Mouse (Mus musculus) olfactory bulb, adult 2 months (tissue): ENCODE data around the gene Fam71e1. TPM values are rescaled to one million over a fixed set of nuclear protein-coding genes. Genes with fewer than 3 reads are reported as not detected.

Source experiments
- H3K27ac ChIP-seq: fragments of 200-500 bp; 2 replicates; pipeline ENCODE4 v1.5.1; 2012; ENCODE audit warnings: low read depth, low read length; ENCODE audit not compliant: insufficient read depth
- H3K4me1 ChIP-seq: fragments of 200-500 bp; 2 replicates; pipeline ENCODE4 v1.6.1; 2012; ENCODE audit warnings: low read length; ENCODE audit not compliant: control insufficient read depth, insufficient read depth
- H3K4me3 ChIP-seq: fragments of 200-500 bp; 2 replicates; pipeline ENCODE4 v1.5.1; 2012; ENCODE audit warnings: mild to moderate bottlenecking, low read depth, low read length, moderate library complexity; ENCODE audit not compliant: insufficient read depth
- CTCF ChIP-seq: fragments of 200-500 bp; IDR thresholded peaks from 2 replicates; pipeline ENCODE4 v1.5.1; 2012; ENCODE audit warnings: low read depth, mild to moderate bottlenecking, low read length, moderate library complexity; ENCODE audit not compliant: insufficient read depth
- POLR2A ChIP-seq: fragments of 200-500 bp; IDR thresholded peaks from 2 replicates; pipeline ENCODE4 v1.6.1; 2012; ENCODE audit warnings: mild to moderate bottlenecking, low read depth, low read length, moderate library complexity; ENCODE audit not compliant: insufficient read depth
- WGBS: fragments of 180-500 bp; shearing (Covaris S2); methylation state at CpG from one replicate; pipeline ENCODE4 v1.1.7; 2018; 5-methylcytosine and 5-hydroxymethylcytosine counted together
- polyA plus RNA-seq: library from polyadenylated mRNA; stranded (reverse); fragments of >200 nt; gene quantifications from 2 replicates; pipeline ENCODE4 v1.2.4, GENCODE M21; 2012; ENCODE audit warnings: low replicate concordance; ENCODE audit not compliant: missing spikeins, insufficient read depth, insufficient read length

The Fam71e1 gene
- polyA plus RNA-seq, 1 experiment = not detected

DNA sequence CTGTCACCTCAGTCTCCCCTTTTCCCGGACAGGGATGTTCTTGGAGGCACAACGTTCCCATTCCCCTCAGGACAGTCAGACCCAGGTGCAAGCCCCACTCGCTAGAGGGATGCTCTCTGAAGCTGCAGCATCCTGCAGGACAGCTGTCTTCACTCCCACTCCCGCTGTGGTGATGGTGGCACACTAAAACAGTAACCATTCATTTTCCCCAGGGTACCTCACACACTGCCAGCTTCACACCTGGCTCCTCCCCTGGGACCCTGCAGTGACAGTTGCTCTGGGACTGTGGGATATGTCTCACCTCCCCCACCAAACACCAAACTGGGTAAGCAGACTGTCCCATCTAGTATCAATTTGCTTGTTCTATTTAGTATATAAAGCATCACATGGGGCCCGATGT lies 51.3 kb downstream of the Fam71e1 start:
- Histone ChIP-seq H3K27ac (no peak overlapping the region), H3K4me1 (peaks cover 8% of the 10 kb centered on the region), H3K4me3 (no peak overlapping the region)
- TF ChIP-seq CTCF (no peak), POLR2A (no peak)
- WGBS = 21% methylated on average over 5 of the region's 5 CpGs

DNA sequence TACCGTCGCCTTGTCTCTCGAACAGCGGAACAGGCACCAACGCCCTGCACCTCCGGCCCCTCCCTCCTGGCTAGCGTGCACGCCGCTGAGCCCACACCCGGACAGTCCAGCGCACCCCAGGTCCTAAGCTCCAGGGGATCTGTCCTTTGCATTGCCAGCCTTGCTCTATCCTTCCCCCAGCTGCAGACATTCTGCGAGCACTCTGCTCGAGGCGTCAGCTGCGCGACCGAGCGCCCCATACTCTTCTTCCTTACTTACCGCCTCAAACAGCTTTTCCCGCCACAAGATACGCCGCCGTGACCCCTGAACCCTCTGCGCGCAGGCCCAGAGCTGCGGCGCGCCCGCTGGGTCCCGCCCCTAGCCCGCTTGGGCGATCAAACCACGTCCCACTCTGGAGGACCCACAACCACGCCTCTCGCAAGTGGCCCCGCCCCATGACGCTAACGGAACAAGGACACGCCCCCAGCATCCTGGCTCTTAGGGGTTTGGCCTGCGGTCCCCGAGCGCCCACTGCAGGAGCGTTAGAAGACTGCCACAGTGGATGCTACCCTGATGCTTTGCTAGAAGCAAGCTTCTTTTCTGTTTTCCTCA lies 52.2 kb downstream of the Fam71e1 start, which contains the start of gene Pold1:
Pold1 (minus strand) TSS at position 353 of the 591 bp plus-strand sequence.
- under 1% methylated on average over 43 of the region's 43 CpGs for WGBS
- TF ChIP-seq POLR2A = 0 out of 2 replicates have a peak, but pooled peaks have one; percentile 16
- peak; percentile 87 for TF ChIP-seq CTCF
- Histone ChIP-seq H3K27ac (no peak within 1 kb of the TSS), H3K4me1 (peaks cover 12% of the 10 kb centered on the region), H3K4me3 (peak within 1 kb of the TSS; percentile 65)

DNA sequence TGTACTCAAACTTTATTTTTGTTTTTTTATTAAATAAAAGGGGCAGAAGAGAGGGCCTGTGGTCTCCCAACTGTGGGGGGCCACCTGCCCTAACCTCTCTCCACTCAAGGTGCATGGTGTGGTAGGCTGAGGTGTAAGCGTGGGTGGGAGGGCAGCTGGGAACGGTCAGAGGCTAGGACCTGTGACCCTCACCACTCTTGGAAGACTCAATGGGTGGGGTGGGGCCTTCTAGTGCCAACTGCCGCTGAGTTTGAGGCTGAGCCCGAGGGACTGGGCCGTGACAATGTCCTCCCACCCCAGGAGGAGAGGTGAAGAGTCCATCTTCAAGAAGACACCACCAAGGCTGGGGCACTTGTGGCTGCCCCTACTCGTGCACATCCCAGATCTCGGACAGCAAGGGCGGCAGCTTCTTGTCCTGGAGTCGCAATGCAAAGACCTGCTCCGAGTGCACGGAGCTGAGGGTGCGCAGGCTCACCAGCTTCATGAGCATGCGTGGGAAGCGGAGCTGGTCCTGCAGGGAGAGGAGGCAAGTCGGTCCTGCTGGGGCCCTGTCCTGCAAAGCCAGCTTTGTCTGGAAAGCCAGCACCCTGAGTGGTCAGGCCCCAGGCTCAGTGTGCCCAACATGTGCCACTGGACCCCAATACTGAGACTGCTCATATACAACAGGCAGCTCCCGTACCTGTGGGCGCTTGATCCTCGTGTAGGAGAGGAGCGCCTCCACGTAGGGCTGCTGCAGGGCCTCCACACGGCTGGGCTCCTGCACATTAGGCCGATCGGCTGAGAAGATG lies 53.4 kb downstream of the Fam71e1 start:
- Histone ChIP-seq H3K27ac (no peak overlapping the region), H3K4me3 (no peak overlapping the region), H3K4me1 (peaks cover 12% of the 10 kb centered on the region)
- no peak for TF ChIP-seq CTCF
- TF ChIP-seq POLR2A = no peak
- 95% methylated on average over 23 of the region's 23 CpGs for WGBS

DNA sequence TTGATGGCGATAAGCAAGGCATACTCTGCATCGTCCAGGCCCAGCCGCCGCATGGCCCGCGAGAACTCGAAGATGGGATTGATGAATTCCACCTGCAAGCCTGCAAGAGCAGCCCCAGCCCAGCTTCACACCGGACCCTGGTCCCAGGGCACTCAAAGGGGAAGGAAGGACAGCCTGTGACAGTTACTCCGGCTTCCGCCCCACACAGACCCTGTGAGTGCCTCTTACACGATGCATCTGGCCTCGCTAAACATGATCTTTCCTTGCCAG lies 54.0 kb downstream of the Fam71e1 start:
- H3K27ac ChIP-seq = no peak overlapping the region
- 94% methylated on average over 12 of the region's 12 CpGs for WGBS
- H3K4me1 ChIP-seq = peaks cover 12% of the 10 kb centered on the region
- TF ChIP-seq POLR2A = no peak
- no peak for TF ChIP-seq CTCF
- no peak overlapping the region for H3K4me3 ChIP-seq

Other genes starting within 250 kb of the Fam71e1 start
- not detected in 2 replicates for gene 1700028J19Rik, start 249.9 kb upstream of the Fam71e1 start, polyA plus RNA-seq
- gene 2410002F23Rik, start 249.9 kb upstream of the Fam71e1 start, polyA plus RNA-seq = not detected in 2 replicates
- gene Acp4, start 239.2 kb upstream of the Fam71e1 start, polyA plus RNA-seq = not detected in 2 replicates
- not detected in 2 replicates for gene Gm15517, start 235.1 kb upstream of the Fam71e1 start, polyA plus RNA-seq
- gene Clec11a, start 189.7 kb upstream of the Fam71e1 start, polyA plus RNA-seq = not detected in 2 replicates
- 51.0 and 92.9 TPM in 2 replicates for gene Shank1, start 186.3 kb upstream of the Fam71e1 start, polyA plus RNA-seq
- not detected in 2 replicates for gene Syt3, start 112.5 kb upstream of the Fam71e1 start, polyA plus RNA-seq
- not detected in 2 replicates for gene 1700008O03Rik, start 110.8 kb upstream of the Fam71e1 start, polyA plus RNA-seq
- gene Lrrc4b, start 67.6 kb upstream of the Fam71e1 start, polyA plus RNA-seq = not detected in 2 replicates
- gene Aspdh, start 31.2 kb upstream of the Fam71e1 start, polyA plus RNA-seq = not detected in 2 replicates
- gene Josd2, start 28.6 kb upstream of the Fam71e1 start, polyA plus RNA-seq = not detected in 2 replicates
- not detected in 2 replicates for gene Emc10, start 52 bp upstream of the Fam71e1 start, polyA plus RNA-seq
- not detected in 2 replicates for gene Mybpc2, start 28.1 kb downstream of the Fam71e1 start, polyA plus RNA-seq
- gene Spib, start 35.5 kb downstream of the Fam71e1 start, polyA plus RNA-seq = not detected in 2 replicates
- gene Pold1, start 52.3 kb downstream of the Fam71e1 start, polyA plus RNA-seq = not detected in 2 replicates
- not detected in 2 replicates for gene Nr1h2, start 57.4 kb downstream of the Fam71e1 start, polyA plus RNA-seq
- not detected in 2 replicates for gene Napsa, start 75.8 kb downstream of the Fam71e1 start, polyA plus RNA-seq
- gene Kcnc3, start 94.1 kb downstream of the Fam71e1 start, polyA plus RNA-seq = not detected in 2 replicates
- not detected in 2 replicates for gene Myh14, start 174.3 kb downstream of the Fam71e1 start, polyA plus RNA-seq
- gene Izumo2, start 212.2 kb downstream of the Fam71e1 start, polyA plus RNA-seq = not detected in 2 replicates